Mouse (Mus musculus): Measurements from ENCODE around the gene Pomgnt2. TPM values are rescaled to one million over a fixed set of nuclear protein-coding genes. Genes with fewer than 3 reads are reported as not detected.

Gene Pomgnt2
- polyA plus RNA-seq, 2 experiments = 14.6 to 20.3 TPM

DNA sequence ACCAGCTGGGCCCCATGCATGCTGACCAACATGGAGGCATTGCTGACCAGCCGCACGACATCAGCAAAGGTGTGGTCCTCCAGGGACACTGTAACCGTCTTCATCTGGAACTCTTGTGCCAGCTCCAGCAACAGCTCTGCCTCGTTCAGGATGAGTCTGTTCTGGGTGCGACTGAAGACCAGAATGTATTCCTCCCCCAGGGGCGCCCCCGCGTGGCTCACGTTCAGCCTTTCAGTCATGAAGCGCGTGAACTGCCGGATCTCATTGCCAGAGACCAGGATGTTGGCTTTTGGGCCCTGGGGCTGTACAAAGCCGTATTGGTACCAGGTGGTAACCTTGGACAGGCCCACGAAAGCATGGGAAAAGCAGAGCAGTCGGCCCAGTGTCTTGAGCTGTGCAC, 14.2 kb downstream of the Pomgnt2 start:
- H3K27ac ChIP-seq (replicated peaks; ENCODE audit: low read depth, low read length) = no peak overlapping the region
- WGBS = 89% methylated on average over 15 of the region's 15 CpGs
- H3K4me2 ChIP-seq (replicated peaks; ENCODE audit: low read depth, low read length, severe bottlenecking) = no peak overlapping the region
- H3K36me3 ChIP-seq (ENCODE audit: control insufficient read depth, insufficient read depth, low read length) = peaks cover 8% of the 10 kb centered on the region; the same call in 1 of the 2 replicates
- DNase-seq (ENCODE audit: low spot score) (no peak), ATAC-seq (ENCODE audit: low FRiP score, low read depth) (no peak)
- no peaks in the 10 kb centered on the region for H3K27me3 ChIP-seq (ENCODE audit: control insufficient read depth, insufficient read depth, low read length)
- no peak for TF ChIP-seq POLR2A (IDR thresholded peaks at IDR 0.05; ENCODE audit: borderline replicate concordance, extremely low read depth, insufficient read depth, insufficient read length)
- H3K9ac ChIP-seq (ENCODE audit: low read depth, low read length, severe bottlenecking) = no peak overlapping the region
- no peak overlapping the region for H3K4me3 ChIP-seq (replicated peaks; ENCODE audit: low read length)
- no peaks in the 10 kb centered on the region for H3K4me1 ChIP-seq (ENCODE audit: control insufficient read depth, insufficient read depth, low read length)
- no peaks in the 10 kb centered on the region for H3K9me3 ChIP-seq (ENCODE audit: control insufficient read depth, low read length)

DNA sequence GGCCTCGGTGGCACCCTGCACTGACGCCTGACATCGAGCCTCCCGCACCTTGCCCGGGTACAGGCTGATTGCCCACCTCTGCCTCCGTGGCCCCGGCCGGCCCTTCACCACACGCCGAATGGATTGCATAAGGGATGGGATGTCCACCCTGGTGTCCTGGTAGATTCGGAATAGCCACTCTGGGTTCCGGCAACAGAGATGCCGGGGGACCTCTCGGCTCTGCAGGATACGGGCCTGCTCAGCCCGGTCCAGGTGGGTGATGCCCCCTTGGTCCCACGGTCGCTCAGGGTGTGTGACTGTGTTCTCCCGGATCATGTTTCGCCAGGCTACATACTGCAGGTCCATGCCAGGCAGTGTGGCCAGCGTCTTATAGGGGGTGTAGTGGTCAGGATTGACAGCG, 14.7 kb downstream of the Pomgnt2 start:
- Histone ChIP-seq H3K36me3 (ENCODE audit: control insufficient read depth, insufficient read depth, low read length) (peaks cover 8% of the 10 kb centered on the region; the same call in 1 of the 2 replicates), H3K27ac (replicated peaks; ENCODE audit: low read depth, low read length) (no peak overlapping the region), H3K27me3 (ENCODE audit: control insufficient read depth, insufficient read depth, low read length) (no peaks in the 10 kb centered on the region), H3K4me3 (replicated peaks; ENCODE audit: low read length) (no peak overlapping the region), H3K9me3 (ENCODE audit: control insufficient read depth, low read length) (no peaks in the 10 kb centered on the region), H3K4me2 (replicated peaks; ENCODE audit: low read depth, low read length, severe bottlenecking) (no peak overlapping the region), H3K9ac (ENCODE audit: low read depth, low read length, severe bottlenecking) (no peak overlapping the region), H3K4me1 (ENCODE audit: control insufficient read depth, insufficient read depth, low read length) (no peaks in the 10 kb centered on the region)
- TF ChIP-seq POLR2A (IDR thresholded peaks at IDR 0.05; ENCODE audit: borderline replicate concordance, extremely low read depth, insufficient read depth, insufficient read length) = no peak
- ATAC-seq (ENCODE audit: low FRiP score, low read depth) = no peak
- WGBS = 95% methylated on average over 22 of the region's 22 CpGs
- no peak for DNase-seq (ENCODE audit: low spot score)

DNA sequence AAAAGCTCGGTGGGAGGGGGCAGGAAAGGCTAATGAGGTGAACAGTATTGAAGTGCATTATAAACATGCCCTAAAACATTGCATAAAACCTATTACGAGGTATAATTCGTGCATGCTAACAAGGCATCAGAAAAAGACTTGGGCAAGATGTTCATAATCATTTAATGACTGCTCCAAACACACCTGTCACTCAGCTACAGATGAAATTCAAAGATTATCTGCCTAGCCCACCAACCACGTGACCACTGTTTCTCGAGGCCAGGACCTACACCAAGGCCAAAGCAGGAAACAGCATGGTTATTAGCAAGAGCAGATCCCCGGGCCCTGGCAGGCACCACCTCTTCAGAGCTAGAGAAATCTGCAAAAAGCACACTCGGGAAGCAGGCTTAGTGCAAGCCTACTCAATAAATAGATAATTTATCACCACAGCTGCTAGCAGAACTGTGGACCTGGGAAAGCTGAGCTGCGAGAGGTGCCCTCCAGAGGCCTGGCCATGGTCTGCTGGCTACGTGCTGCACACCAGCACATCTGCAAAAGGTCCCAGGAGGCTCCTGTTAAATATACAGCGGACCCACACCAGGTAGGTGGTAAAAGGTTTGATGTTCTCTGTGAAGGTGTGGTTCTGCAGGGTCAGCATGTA, 15.3 kb downstream of the Pomgnt2 start:
- no peak for TF ChIP-seq POLR2A (IDR thresholded peaks at IDR 0.05; ENCODE audit: borderline replicate concordance, extremely low read depth, insufficient read depth, insufficient read length)
- 50% methylated on average over 10 of the region's 10 CpGs for WGBS
- Histone ChIP-seq H3K36me3 (ENCODE audit: control insufficient read depth, insufficient read depth, low read length) (peaks cover 8% of the 10 kb centered on the region; the same call in 1 of the 2 replicates), H3K4me3 (replicated peaks; ENCODE audit: low read length) (no peak overlapping the region), H3K4me1 (ENCODE audit: control insufficient read depth, insufficient read depth, low read length) (no peaks in the 10 kb centered on the region), H3K9me3 (ENCODE audit: control insufficient read depth, low read length) (no peaks in the 10 kb centered on the region), H3K27ac (replicated peaks; ENCODE audit: low read depth, low read length) (no peak overlapping the region), H3K9ac (ENCODE audit: low read depth, low read length, severe bottlenecking) (no peak overlapping the region), H3K27me3 (ENCODE audit: control insufficient read depth, insufficient read depth, low read length) (no peaks in the 10 kb centered on the region), H3K4me2 (replicated peaks; ENCODE audit: low read depth, low read length, severe bottlenecking) (no peak overlapping the region)
- ATAC-seq (ENCODE audit: low FRiP score, low read depth) = no peak
- no peak for DNase-seq (ENCODE audit: low spot score)

DNA sequence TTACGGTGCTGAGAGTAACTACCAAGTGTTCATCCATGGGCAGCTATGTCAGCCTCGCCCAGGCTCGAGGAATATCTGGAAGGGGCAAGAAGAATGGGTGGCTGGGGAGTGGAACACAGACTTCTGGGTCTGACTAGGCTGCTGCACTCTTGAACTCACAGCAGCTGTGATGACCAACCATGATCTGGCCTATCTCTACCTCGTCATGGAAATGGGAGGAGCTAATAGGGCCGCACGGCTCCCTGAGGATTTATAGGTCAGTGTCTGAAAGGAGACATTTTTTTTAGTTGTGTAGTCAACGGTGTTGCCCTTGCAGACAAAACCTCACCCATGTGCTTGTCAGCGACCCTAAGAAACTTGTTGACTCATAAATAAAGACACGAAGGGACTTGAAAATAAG, 15.9 kb downstream of the Pomgnt2 start:
- DNase-seq (ENCODE audit: low spot score) (no peak), ATAC-seq (ENCODE audit: low FRiP score, low read depth) (no peak)
- TF ChIP-seq POLR2A (IDR thresholded peaks at IDR 0.05; ENCODE audit: borderline replicate concordance, extremely low read depth, insufficient read depth, insufficient read length) = no peak
- Histone ChIP-seq H3K36me3 (ENCODE audit: control insufficient read depth, insufficient read depth, low read length) (peaks cover 8% of the 10 kb centered on the region; the same call in 1 of the 2 replicates), H3K9ac (ENCODE audit: low read depth, low read length, severe bottlenecking) (no peak overlapping the region), H3K27ac (replicated peaks; ENCODE audit: low read depth, low read length) (no peak overlapping the region), H3K27me3 (ENCODE audit: control insufficient read depth, insufficient read depth, low read length) (no peaks in the 10 kb centered on the region), H3K4me3 (replicated peaks; ENCODE audit: low read length) (no peak overlapping the region), H3K9me3 (ENCODE audit: control insufficient read depth, low read length) (no peaks in the 10 kb centered on the region), H3K4me2 (replicated peaks; ENCODE audit: low read depth, low read length, severe bottlenecking) (no peak overlapping the region), H3K4me1 (ENCODE audit: control insufficient read depth, insufficient read depth, low read length) (no peaks in the 10 kb centered on the region)
- WGBS = 67% methylated on average over 9 of the region's 9 CpGs

DNA sequence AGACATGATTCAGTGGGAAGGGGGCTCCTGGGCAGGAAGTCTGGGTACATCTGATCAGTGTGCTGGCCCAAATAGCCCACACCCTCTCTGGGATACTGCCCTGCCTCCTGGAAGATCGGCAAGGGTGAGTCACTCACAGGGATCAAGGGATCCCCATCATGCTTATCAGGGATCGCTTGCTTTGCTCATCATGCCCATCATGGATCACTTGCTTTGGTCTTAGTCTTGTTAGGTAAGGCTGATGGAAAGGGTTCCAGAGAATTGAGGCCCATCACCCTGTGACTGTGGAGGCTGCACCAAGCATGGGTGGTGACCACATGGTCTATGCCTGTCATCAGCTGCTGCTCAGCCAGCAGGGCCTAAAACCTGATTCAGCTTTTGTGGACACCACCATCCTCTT, 21.6 kb downstream of the Pomgnt2 start:
- no peaks in the 10 kb centered on the region for H3K9me3 ChIP-seq (ENCODE audit: control insufficient read depth, low read length)
- TF ChIP-seq POLR2A (IDR thresholded peaks at IDR 0.05; ENCODE audit: borderline replicate concordance, extremely low read depth, insufficient read depth, insufficient read length) = no peak
- no peak overlapping the region for H3K27ac ChIP-seq (replicated peaks; ENCODE audit: low read depth, low read length)

More for the DNA sequence above, 21.6 kb downstream of the Pomgnt2 start:
- Histone ChIP-seq H3K4me2 (replicated peaks; ENCODE audit: low read depth, low read length, severe bottlenecking) (no peak overlapping the region), H3K9ac (ENCODE audit: low read depth, low read length, severe bottlenecking) (no peak overlapping the region), H3K36me3 (ENCODE audit: control insufficient read depth, insufficient read depth, low read length) (no peaks in the 10 kb centered on the region), H3K27me3 (ENCODE audit: control insufficient read depth, insufficient read depth, low read length) (no peaks in the 10 kb centered on the region), H3K4me3 (replicated peaks; ENCODE audit: low read length) (no peak overlapping the region), H3K4me1 (ENCODE audit: control insufficient read depth, insufficient read depth, low read length) (peaks cover 12% of the 10 kb centered on the region)
- ATAC-seq (ENCODE audit: low FRiP score, low read depth) = no peak
- 80% methylated on average over 2 of the region's 2 CpGs for WGBS
- DNase-seq (ENCODE audit: low spot score) = no peak

Measured in limb, embryonic 14.5 days (tissue).